Mouse (Mus musculus): Measurements from ENCODE around the gene Map7d1.
"Not testable (repeated sequence)": the region's sequence is repeated elsewhere in the genome, so short reads cannot be mapped to it uniquely, and the experiment has no call there.

Map7d1 gene

DNA sequence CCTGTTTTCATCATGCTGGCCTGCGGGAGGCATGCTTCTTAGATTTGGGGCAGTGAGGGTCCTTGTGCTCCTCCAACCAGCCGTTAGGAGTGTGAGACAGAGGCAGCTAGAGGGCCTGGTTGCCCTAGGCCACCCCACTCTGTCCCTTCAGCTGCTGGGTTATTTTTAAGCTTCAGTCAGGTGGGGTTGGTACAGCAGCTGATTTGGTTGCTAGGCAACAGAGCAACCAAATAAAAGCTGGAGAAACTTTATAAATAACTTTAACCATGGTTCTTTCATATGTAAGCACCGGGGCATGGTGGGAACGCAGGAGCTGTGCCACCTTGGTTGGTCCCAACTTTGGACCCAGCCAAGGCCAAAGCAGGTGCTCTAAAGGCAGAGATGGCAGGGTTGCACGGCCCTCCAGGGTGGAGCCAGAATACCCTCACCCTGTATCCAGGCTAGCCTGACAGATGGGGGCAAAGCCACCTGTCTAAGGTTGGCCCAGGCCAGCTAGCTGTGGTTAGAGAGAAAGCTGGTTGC is 18.4 kb downstream of the Map7d1 start:
- no peak for DNase-seq

DNA sequence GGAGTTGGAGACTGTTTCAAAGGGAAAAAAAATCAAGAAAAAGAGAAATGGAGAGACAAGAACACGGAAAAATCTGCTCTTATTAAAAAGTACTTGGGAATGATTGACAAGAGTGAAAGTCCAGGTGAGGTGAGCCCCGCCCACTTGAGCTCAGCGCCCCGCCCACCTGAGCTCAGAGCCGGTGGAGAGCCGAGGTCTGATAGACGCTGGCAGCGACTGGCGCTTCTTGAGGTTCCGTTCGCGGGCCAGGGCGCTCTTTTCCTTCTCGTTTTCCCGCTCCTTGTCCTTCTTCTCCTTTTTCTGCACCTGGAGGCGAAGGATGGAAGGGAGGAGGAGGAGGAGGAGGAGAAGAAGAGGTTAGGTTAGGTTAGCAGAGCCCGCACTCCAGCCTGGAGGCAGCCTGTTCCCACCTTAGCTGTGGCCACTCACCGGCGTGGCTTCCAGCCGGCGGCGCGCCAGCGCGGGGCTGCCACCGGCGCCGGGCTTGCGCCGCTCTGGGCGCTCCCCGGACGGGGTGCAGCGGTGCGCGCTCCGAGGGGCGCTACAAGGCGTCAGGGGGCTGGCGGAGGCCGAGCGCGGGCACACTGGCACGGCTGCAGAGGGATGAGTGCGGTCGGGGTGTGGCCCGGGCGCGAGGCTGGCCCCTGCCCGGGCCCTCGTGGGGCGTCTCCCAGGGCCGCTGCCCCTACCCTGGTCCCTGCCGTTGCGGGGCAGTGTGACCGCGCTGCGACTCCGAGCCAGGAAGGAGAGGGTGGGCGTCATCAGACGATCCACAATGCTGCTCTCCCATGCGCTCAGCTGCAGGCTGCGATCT is 19.5 kb downstream of the Map7d1 start:
- peak; percentile 40 for DNase-seq

DNA sequence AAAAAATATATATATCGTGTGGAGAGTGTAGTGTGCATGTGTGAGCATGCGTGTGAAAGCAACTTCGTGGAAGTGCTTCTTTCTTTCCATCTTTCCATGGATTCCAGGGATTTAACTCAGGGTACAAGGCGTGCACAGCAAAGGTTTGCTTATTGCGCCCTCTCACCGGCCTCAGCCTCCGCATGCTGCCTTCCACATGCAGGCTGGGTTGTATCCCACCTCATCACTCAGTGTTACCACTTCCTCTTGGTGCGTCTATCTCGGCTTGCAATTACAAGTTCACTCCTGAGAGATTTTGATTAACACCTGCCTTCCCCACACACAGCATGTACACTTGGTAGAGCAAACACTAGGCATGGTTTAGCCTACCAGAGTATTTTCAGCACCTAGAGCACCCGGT is 21.0 kb downstream of the Map7d1 start:
- no peak for DNase-seq

DNA sequence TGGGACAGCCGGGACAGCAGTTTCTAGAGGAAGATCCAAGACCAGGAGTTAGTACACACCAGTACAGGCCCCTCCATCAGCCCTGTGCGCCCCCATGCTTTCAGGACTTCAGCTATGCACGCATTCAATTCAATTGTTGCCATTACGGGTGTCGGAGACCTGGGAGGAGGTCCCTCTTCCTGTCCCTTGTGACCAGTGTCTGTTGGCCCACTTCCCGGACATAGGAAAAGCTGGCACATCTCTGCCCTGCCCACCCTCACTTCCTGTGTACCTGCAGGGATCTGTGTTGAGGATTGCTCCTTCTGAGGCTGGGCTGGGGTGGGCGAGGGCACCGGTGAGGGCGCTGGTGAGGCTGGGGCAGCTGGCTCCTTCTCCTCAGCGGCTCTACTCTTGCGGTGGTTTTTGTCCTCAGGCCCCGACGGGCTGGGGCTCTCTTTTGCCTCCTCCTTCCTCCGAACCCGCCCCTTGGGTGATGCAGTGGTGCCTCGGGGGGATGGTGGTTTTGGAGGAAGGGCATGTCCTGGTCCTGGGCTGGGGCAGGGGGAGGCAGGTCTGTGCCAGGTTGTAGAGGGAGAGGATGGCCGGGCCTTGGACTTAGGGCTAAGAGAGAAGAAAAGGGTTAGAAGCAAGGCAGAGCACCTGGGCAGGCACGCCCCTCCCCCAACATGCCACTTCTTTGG is 21.5 kb downstream of the Map7d1 start:
- DNase-seq = no peak

DNA sequence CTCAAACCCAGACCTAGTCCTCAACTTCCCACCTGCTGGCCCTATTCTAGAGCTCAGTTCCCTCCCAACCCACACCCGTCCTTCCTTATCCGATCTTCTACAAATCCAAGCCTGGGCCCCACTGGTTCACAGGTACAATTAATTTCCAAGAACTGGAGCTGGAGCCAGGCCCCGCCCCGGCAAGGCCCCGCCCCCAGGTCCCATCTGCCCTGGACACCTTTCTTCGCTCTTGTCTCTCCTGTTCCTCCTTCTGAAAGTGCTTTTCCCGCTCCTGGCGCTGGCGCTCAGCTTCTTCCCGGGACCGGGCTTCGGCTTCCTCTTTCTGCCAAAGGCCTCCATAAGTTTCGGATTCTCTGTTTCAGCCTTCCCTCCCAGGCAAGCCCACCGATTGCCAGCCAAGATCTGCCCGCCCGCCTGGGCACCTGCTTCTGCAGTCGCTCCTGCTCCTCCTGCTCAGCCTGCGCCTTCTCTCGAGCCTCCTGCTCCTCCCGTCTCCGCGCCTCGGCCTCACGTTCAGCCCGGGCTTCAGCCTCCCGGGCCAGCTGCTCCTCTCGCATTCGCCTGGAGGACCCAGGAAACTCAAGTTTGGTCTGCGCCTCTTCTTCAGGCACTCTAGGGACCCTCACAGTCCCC is 22.4 kb downstream of the Map7d1 start:
- DNase-seq = no peak

DNA sequence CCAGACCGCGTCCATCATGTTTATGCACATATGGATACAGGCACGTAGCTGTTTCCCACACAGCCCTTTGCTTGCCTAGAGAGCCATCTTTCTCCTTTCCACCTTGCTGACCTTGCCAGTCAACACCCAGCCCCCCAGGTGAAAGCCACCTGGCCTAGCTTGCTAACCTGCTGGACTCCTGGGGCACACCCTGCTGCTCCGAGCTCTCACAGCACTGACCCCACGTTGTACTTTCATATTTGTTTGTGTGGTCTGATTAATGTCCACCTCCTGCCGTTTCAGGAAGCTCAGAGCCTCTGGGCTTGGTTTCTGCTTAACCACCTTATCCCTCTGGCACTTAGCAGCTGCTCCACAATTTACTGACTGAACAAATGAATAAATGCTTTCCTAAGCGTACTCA is 26.2 kb downstream of the Map7d1 start:
- DNase-seq = no peak

DNA sequence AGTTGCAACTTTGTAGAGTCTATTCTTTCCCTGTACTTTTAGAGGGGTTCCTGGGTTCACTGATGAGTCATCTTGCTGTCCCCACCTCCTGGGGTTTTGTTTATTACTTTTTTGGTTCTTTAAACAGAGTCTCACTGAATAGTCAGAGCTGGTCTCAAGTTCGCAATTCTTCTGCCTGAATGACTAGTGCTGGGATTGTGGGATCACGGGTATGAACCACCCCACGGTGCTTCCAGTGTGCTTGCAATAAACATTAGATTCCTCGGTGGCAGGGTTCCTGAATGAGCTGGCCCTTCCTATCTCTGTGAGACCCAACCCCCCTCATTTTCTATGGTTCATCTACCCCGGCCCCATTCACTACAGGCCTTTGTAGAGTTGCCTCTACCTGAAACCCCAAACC is 28.0 kb downstream of the Map7d1 start:
- DNase-seq = no peak

DNA sequence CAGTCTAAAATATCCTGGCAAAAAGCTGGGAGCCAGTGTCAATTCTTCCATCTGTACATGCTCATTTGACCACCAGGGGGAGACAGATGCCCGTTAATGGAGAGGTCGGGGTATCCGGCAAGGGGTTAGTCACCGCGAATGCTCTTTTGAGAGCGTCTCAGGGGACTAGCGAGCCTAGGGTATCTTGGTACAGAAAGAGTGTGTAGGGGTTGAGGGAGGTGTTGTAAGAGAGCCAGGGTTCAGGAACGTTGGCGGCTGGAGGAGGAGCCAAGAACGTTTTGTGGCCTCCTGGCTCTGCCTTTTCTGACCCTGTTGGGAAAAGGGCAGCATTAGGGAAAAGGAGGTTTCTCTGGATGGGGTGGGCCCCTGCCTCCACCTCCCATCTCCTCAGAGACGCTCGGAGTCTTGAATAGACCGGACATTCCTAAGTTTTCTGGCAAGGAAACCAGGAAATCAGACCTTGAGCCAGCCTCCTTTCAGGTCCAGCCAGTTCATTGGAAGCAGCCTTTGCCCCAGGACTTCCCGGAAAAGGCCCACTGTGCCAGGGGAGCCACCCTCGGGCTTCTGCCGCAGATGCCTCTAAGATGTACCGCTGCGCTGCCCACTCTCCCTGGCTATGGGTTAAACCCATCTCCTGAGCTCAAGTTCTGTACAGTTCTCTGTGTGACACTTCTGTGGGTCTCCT is 28.9 kb downstream of the Map7d1 start:
- peak; percentile 84 for DNase-seq

DNA sequence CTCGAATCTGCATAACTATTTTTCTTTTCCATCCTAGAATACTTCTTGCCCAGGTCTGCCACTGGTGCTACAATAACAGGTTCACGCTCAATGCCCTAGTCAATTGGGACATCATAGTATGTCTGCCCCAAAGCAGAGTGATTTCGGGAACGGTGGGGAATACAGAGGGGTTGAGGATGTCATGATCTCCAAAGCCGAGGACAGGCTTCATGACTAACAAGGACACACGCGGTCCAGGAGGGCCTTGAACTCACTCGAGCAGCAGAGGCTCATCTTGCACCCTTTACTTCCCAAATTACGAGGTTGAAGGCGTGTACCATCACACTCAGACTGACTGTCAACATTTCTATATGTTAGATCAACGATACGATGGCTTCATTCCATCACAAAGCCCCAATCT is 29.5 kb downstream of the Map7d1 start:
- no peak for DNase-seq

DNA sequence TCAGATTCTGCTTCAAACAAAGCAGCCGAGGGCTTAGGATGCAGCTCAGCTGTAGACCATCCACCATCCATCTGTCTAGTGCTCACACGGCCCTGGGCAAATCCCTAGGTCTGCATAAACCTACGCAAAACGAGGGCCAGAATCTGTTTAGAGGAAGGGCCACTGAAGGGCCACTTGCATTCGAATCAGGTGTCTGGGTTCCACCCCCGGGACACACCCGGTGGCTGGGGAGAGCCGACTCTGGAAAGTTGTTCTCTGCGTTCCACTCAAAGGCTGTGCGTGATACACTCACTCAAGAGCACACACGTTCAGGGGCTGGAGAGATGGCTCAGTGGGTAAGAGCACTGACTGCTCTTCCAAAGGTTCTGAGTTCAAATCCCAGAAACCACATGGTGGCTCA is 33.5 kb downstream of the Map7d1 start:
- no peak for DNase-seq

DNA sequence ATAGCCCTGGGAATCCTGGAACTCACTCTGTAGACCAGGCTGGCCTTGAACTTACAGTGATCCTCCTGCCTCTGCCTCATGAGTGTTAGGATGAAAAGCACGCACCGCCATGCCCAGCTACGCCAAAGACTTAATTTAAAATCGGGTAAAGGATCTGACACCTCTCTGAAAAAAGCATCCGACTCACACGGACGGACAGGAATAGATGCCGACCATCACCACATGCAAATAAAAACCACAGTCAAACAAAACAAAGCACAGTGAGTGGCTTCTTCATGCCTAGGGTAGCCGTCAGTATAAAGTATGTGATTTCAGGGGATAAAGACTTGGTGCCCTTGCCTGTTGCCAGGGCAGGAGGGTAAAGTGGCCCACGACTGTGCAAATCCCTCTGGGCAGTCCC is 36.1 kb downstream of the Map7d1 start:
- DNase-seq = no peak

DNA sequence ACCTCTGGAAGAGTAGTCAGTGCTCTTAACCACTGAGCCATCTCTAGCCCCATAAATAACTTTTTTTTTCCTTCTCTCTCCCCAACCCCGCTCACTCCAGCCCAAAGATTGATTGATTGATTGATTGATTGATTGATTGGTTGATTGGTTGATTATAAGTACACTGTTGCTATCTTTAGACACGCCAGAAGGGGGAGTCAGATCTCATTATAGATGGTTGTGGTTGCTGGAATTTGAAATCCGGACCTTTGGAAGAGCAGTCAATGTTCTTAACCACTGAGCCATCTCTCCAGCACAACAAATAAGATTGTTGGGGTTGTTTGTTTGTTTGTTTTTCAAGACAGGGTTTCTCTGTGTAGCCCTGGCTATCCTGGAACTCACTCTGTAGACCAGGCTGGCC is 36.6 kb downstream of the Map7d1 start:
- not testable (repeated sequence) for DNase-seq

DNA sequence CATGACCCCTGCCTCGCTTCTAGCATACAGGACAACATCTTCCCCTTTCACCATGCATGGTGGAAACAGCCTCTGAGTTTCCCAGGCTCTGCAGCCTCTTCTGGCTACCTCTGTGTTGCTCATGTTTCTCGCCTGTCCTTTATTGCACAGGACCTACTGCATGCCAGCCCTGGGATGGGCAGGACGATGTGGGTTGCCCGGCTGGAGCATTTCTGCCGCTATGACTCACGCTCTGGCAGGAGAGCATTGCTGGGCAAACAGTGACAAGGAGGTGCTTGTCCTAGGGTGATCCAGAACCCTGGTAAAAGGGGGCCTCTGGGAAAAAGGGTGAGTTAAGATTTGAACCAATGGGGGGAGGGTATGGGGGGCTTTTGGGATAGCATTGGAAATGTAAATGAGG is 38.4 kb downstream of the Map7d1 start:
- DNase-seq = no peak

DNA sequence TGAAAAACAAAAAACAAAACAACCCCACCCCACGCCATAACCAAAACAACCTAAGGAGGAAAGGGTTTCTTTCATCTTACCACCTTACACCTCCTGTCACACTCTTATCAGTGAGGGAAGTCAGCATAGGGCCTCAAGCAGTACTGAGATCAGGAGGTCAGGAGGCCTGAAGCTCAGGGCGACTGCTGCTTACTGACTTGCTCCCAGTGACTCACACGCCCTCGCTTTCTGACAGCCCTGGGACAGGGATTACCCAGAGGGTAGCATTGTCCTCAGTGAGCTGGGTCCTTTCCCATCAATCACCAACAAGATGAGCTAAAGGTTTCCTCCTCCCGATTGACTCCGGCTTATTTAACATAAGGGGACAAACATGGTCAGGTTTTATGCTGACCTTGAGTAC is 49.1 kb downstream of the Map7d1 start:
- DNase-seq = peak; percentile 51

DNA sequence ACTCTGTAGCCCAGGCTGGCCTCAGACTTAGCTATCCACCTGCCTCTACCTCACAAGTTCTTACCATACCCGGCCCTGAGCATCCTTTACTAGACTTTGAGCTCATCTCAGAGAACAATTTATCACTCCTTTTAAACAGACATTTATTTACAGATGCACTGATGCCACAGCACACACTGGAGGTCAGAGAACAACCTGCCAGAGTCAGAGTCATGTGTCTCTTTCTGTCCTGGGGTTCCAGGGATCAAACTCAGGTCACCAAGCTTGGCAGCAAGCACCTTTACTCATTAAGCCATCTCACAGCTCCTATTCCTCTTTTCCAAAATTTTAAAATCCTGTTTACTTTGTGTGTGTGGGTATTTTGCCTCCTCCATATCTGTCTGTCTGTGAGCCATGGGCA is 50.8 kb downstream of the Map7d1 start:
- no peak for DNase-seq

DNA sequence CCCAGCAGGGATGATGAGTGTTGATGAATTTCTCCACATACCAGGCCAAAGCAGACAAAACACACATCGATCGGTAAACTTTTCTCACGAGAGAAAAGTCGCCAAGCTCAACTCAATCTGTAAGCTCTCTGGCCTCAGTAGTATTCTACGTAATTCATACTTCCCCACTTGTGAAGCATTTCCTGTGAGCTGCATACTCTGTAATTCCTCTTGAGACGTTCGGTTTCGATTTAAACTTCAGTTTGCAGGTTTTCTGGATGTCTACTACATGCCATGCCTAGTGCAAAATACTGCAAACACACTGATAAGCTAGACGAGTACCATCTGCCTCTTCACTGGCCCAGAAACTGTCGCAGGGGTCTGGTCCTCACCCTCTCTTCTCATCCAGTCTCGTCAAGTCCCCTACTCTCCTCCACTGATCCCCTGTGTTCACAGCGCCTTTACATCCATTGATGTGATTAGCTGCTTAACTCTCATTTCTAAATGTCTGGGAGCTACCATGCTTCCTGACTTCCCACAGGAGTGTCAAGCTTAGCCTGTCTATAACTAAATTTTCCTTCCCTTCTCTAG is 51.4 kb downstream of the Map7d1 start:
- DNase-seq = no peak

DNA sequence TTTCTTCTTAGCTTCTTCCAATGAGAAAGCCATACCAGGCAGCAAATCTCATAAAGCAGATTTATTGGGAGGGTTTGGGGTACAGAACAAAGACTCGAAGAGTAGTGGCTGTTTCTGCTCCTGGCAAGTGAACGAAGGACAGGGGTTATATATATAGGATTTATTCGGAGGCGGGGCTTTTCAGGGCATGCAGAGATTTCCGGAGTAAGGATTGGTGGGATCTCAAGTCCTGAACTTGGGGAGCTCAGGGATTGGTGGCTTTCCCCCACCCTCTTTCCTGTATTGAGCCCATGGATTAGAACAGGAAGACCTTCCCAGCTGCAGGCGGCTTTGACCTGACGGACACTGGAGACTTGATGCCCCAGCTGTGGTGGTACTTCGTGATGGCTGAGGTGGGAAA is 52.1 kb downstream of the Map7d1 start:
- DNase-seq = no peak

DNA sequence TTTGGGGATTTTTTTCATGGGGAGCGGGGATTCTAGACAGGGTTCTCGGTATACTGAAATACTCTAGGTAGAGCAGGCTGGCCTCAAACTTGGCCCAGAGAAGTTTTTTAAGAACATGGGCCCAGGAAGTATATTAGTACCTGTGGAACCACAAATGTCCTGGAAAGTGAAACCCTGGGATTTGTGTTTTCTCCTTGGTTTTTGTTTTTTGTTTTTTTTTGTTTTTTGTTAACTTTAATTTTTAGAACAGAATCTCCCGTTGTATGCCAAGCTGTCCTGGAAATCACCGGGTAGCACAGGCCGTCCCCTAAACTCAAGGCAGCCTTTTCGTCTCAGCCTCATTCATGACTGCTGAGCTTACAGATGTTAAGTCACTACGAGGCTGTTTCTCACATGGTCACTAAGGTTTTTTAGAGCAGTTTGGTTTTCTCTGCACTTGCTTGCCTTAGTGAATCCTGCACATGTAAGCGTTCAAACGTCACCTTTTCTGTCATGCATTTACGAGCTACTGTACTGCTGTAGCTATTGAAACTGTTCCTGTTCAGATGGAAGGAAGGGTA is 52.7 kb downstream of the Map7d1 start:
- DNase-seq = no peak

DNA sequence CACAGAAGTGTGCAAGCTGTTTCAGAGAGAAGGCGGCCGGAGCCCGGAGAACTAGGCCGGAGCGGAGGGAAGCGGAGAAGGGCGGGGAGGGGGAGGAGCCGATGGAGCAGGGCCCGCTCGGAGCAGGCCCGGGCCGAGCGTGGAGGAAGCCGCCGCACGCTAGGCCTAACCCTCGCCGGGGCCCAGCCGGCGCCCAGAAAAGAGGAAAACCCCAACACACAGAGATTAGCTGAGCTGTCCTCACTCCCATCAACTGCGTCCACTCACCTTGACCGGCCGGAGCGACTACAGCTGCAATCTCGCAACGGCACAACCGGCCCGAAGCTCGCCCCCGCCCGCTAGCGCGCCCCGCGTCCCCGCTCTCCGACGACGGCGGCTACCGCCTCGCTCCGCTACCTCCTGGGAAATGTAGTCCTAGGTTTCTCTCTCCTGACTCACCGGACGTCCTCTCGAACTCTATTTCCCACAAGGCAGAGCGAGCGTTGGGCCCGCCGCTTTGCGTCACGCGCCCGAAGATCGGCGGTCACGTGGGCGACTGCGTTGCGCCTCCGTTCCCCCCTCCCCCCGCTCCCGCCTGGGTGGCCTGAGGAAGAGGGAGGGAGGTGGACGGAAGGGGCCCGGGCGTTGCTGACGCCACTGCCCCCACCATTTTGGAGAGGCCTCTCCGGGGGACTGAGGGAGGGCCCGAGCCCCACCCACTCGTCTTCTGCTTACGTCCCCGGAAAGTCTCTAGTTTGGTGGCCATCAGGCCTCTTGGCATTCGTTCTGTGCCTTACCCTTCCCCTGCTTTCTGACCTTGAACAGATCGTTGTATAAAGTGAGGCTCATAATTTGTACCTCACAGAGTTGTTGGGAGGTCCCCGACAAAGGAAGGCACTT is 53.6 kb downstream of the Map7d1 start, which contains the start of gene Thrap3:
TSS of gene Thrap3 (minus strand) at position 458 of the 879 bp plus-strand sequence.
- peak; percentile 99 for DNase-seq

DNA sequence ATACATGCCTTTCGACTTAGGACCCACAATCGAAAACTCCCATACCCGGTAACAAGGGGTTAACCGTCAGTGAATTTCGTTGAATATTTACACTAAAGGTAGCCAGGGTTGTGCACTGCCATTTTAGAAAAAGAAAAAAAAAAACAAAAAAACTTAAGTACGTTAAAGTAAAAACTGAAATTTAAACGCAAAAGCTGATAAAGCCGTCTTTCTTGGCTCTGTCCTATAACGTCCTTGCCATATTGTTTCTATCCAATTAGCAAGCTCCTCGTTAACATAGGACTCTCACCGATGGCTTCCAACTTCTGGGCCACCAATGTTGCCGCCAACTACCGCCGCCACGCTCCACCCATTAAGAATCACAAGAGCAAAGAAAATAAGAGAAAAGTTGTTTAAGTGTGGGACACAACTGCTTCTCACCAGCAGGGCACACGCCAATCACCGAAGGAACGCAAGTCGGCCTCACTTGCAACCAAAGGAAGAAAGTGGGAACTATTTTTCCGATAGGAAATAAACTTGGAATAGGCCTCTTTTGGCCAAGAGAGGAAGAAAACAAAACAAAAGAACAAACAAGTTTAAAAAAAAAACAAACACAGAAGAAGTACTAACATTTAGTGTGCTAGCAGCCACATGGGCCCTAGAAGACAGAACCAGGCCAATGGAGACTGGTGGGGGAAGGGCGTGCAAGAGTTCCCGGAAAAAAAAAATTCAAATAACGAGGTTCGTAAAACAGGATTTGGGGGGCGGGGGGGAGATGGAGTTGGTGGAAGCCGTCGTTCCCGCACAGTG is 54.4 kb downstream of the Map7d1 start:
- DNase-seq = peak; percentile 67

DNA sequence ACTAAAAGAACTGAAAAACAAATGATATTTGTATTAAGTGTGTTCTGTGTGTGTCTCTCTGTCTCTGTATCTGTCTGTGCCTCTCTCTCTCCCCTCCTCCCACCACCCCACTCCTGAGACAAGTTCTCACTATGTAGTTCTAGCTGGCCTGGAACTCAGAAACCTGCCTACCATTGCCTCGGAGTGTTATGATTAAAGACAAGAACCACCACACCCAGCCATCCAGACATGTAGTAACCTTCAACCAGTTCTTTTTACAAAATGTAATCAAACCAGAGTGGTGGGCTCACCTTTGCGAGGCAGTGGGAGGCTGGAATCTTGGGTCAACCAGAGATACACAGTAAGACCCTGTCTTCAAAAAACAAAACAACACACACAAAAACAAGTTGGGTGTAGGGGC is 55.5 kb downstream of the Map7d1 start:
- DNase-seq = no peak
